Mouse (Mus musculus): ENCODE results near the gene Pcnx3. TPM values are rescaled to one million over a fixed set of nuclear protein-coding genes. Genes with fewer than 3 reads are reported as not detected.

Gene Pcnx3
- total and polyA plus RNA-seq, 3 experiments: 7.1 to 34.5 (median 28.6) TPM

DNA sequence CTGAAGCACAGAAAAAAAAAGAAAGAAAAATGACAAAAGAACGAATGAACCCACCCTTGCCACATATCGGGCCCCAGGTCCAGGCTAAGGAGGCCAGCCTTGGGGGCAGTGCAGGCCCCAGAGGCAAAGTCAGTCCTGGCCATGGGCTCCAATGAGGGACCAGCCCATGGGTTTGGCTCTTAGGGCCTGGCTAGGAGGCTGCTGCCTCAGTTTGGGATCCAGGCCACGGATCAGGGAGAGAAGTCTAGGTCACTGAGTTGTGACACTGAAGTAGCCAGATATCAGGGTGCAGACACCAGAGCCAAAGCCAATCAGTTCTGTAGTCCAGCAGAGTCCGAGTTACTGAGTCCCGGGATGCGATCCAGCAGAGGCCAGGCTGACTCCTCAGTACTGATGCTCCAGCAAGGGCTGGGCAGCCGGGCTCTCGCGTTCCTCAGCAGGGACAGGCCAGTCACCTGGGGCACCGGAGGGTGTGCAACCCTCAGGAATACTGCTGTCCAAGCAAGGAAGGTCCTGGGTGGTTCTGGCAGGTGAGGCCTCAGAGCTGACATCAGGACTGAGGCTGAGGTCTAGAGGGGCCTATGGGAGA is 23.9 kb downstream of the Pcnx3 start:
- no peaks in the 10 kb centered on the region for H3K9me3 ChIP-seq (replicated peaks; ENCODE audit: low read length)
- DNase-seq (ENCODE audit: extremely low read depth): no peak
- no peak overlapping the region for H3K4me2 ChIP-seq (ENCODE audit: insufficient read depth, low read depth, poor library complexity, severe bottlenecking)
- peaks cover 14 to 36% of the 10 kb centered on the region in 2 experiments for H3K4me1 ChIP-seq (ENCODE audit: control insufficient read depth in 1 of 2, insufficient read depth in 2 of 2)
- in situ Hi-C loops (cut with MboI; ENCODE audit: low pct_ligation_motif_present, low pct_unique_long_range_greater_than_20kb, low sequenced_read_pairs): no loop called here
- no peak overlapping the region for H3K27ac ChIP-seq (ENCODE audit: insufficient read depth, low read depth)
- peaks cover 6% of the 10 kb centered on the region; the same call in 1 of the 2 replicates for H3K79me2 ChIP-seq (replicated peaks; ENCODE audit: control insufficient read depth, extremely low read depth, insufficient read depth, poor library complexity, severe bottlenecking)
- H3K36me3 ChIP-seq (replicated peaks in 1 of 2; ENCODE audit: control insufficient read depth in 1 of 2, insufficient read depth in 1 of 2, low read length in 1 of 2): peaks cover 48 to 64% of the 10 kb centered on the region in 2 experiments
- no peaks in the 10 kb centered on the region for H3K27me3 ChIP-seq (replicated peaks)
- no peak overlapping the region for H3K9ac ChIP-seq (ENCODE audit: insufficient read depth, low read depth)
- TF ChIP-seq IRF4 (IDR thresholded peaks at IDR 0.05; ENCODE audit: low read depth, low read length) (no peak), HCFC1 (IDR thresholded peaks at IDR 0.05; ENCODE audit: low read depth, low read length) (no peak), ZKSCAN1 (IDR thresholded peaks at IDR 0.05; ENCODE audit: borderline replicate concordance, low read depth, low read length) (no peak), TCF12 (IDR thresholded peaks at IDR 0.05; ENCODE audit: low read depth, low read length) (no peak), ZNF384 (IDR thresholded peaks at IDR 0.05; ENCODE audit: low read depth, low read length) (no peak), ZC3H11A (IDR thresholded peaks at IDR 0.05; ENCODE audit: low read depth, low read length) (no peak), ETS1 (conservative IDR thresholded peaks at IDR 0.05; ENCODE audit: low read depth, low read length) (no peak), NELFE (IDR thresholded peaks at IDR 0.05; ENCODE audit: low read depth, low read length) (no peak), MAX (IDR thresholded peaks at IDR 0.05; ENCODE audit: low read length) (no peak)
- dilution Hi-C loops (cut with MboI; ENCODE audit: extremely low pct_ligation_motif_present, extremely low pct_unique_long_range_greater_than_20kb, low sequenced_read_pairs): no loop called here
- no peak overlapping the region for H3K4me3 ChIP-seq (replicated peaks in 1 of 3; ENCODE audit: low read depth in 2 of 3, low read length in 2 of 3, poor library complexity in 1 of 3)

DNA sequence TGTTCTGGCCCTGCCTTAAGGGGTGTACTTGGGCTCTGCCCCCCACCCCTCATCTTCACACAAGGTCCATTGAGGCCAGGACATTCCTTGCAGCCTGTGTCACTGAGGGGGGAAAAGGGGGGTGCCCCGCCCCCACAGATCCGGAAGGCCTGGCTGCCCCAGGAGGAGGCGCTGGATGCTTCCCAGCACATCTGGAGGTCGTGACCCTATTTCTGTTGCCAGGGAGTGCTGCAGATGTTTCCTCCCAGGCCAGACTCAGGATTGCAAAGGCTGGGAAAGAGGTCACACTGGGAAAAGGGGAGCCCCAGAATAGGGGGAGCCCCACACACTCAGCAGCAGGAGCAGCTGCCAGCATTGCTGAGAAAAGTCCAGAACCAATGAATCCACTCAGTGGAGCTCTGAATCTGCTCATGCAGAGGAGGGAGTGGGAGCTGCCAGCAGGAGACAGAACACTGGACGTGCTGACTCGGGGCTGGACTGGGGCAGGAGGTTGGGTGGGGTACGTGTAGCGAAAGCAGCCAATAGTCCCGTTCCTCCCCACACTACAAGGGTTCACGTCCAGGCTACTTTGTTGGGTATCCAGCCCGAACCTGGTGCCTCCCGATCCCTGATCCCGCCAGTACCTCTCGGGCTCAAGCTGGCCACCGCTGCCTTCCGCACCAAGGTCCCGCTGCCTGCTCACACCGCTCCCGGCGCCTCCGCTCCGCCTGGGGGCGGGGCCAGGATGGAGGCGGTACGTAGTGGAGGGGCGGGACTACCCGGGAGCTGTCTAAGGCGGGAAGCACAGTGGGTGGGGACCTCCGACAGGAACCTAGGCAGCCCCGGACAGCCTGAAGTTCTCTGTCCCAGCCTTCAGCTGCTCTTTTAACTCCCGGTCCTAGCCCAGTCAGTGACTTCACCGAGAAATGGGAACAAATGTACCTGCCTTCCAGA is 25.5 kb downstream of the Pcnx3 start, which contains the start of gene Sipa1:
Gene Sipa1, minus strand, starts transcription at position 727 of the 933 bp plus-strand sequence.
- Histone ChIP-seq H3K4me3 (replicated peaks in 1 of 3; ENCODE audit: low read depth in 2 of 3, low read length in 2 of 3, poor library complexity in 1 of 3) (peak within 1 kb of the TSS; percentile 62 to 94 (median 81)), H3K9ac (ENCODE audit: insufficient read depth, low read depth) (peak within 1 kb of the TSS; percentile 70), H3K27ac (ENCODE audit: insufficient read depth, low read depth) (peak within 1 kb of the TSS; percentile 39), H3K9me3 (replicated peaks; ENCODE audit: low read length) (no peaks in the 10 kb centered on the region), H3K79me2 (replicated peaks; ENCODE audit: control insufficient read depth, extremely low read depth, insufficient read depth, poor library complexity, severe bottlenecking) (peaks cover 6% of the 10 kb centered on the region; the same call in 1 of the 2 replicates), H3K36me3 (replicated peaks in 1 of 2; ENCODE audit: control insufficient read depth in 1 of 2, insufficient read depth in 1 of 2, low read length in 1 of 2) (peaks cover 42 to 61% of the 10 kb centered on the region in 2 experiments), H3K27me3 (replicated peaks) (no peaks in the 10 kb centered on the region), H3K4me1 (ENCODE audit: control insufficient read depth in 1 of 2, insufficient read depth in 2 of 2) (peaks cover 14 to 36% of the 10 kb centered on the region in 2 experiments), H3K4me2 (ENCODE audit: insufficient read depth, low read depth, poor library complexity, severe bottlenecking) (peak within 1 kb of the TSS; percentile 81)
- dilution Hi-C loops (cut with MboI; ENCODE audit: extremely low pct_ligation_motif_present, extremely low pct_unique_long_range_greater_than_20kb, low sequenced_read_pairs) (no loop called here), in situ Hi-C loops (cut with MboI; ENCODE audit: low pct_ligation_motif_present, low pct_unique_long_range_greater_than_20kb, low sequenced_read_pairs) (no loop called here)
- DNase-seq (ENCODE audit: extremely low read depth): peak; percentile 89
- TF ChIP-seq E2F4 (IDR thresholded peaks at IDR 0.05; ENCODE audit: insufficient replicate concordance, low read depth, low read length) (peak; percentile 56; the same call in 1 of the 2 replicates), USF1 (IDR thresholded peaks at IDR 0.05; ENCODE audit: low read depth, low read length) (no peak), NRF1 (IDR thresholded peaks at IDR 0.05; ENCODE audit: low read depth, low read length) (no peak), BHLHE40 (IDR thresholded peaks at IDR 0.05; ENCODE audit: low read depth, low read length) (no peak), NELFE (IDR thresholded peaks at IDR 0.05; ENCODE audit: low read depth, low read length) (0 out of 2 replicates have a peak, but pooled peaks have one; percentile 61), RCOR1 (conservative IDR thresholded peaks at IDR 0.05; ENCODE audit: low read depth, low read length) (no peak), POLR2A (IDR thresholded peaks at IDR 0.05; ENCODE audit: low read depth, low read length) (peak; percentile 85), ELF1 (IDR thresholded peaks at IDR 0.05; ENCODE audit: low read depth, low read length) (peak; percentile 55), ZMIZ1 (IDR thresholded peaks at IDR 0.05; ENCODE audit: low read depth, low read length) (peak; percentile 73; the same call in 1 of the 2 replicates), CTCF (conservative IDR thresholded peaks at IDR 0.05 in 1 of 2, IDR thresholded peaks at IDR 0.05 in 1 of 2; ENCODE audit: low read depth in 2 of 2, low read length in 2 of 2) (no peak), MAX (IDR thresholded peaks at IDR 0.05; ENCODE audit: low read length) (no peak), POLR2AphosphoS2 (IDR thresholded peaks at IDR 0.05; ENCODE audit: low read depth, low read length) (peak; percentile 86), TCF12 (IDR thresholded peaks at IDR 0.05; ENCODE audit: low read depth, low read length) (no peak), USF2 (conservative IDR thresholded peaks at IDR 0.05; ENCODE audit: low read depth, low read length) (no peak)
